Mouse (Mus musculus) layer of hippocampus, postnatal 14 days (tissue): ENCODE data around the gene Hoxa2. TPM values are rescaled to one million over a fixed set of nuclear protein-coding genes. Genes with fewer than 3 reads are reported as not detected.
A peak's percentile ranks its signal among the peaks of the same experiment; 100 is the strongest.

Experiments
- DNase-seq, 2 experiments: peaks; one replicate each; pipeline ENCODE4 v3.0.0; 2021 to 2022; ENCODE audit warnings: low spot score in 2 of 2, mixed read lengths in 1 of 2
- long read RNA-seq, 2 experiments: library from polyadenylated mRNA; stranded (forward); transcript quantifications; one replicate each; pipeline ENCODE4 v2.0.0; 2021
- total RNA-seq, 2 experiments: library from RNA; stranded (reverse); gene quantifications; 2 replicates each; pipeline ENCODE4 v1.2.3; 2021

Hoxa2 gene
- total RNA-seq, result not detected
- long read RNA-seq, experiment 1, result 0 reads
- long read RNA-seq, experiment 2, result 0 reads

DNA sequence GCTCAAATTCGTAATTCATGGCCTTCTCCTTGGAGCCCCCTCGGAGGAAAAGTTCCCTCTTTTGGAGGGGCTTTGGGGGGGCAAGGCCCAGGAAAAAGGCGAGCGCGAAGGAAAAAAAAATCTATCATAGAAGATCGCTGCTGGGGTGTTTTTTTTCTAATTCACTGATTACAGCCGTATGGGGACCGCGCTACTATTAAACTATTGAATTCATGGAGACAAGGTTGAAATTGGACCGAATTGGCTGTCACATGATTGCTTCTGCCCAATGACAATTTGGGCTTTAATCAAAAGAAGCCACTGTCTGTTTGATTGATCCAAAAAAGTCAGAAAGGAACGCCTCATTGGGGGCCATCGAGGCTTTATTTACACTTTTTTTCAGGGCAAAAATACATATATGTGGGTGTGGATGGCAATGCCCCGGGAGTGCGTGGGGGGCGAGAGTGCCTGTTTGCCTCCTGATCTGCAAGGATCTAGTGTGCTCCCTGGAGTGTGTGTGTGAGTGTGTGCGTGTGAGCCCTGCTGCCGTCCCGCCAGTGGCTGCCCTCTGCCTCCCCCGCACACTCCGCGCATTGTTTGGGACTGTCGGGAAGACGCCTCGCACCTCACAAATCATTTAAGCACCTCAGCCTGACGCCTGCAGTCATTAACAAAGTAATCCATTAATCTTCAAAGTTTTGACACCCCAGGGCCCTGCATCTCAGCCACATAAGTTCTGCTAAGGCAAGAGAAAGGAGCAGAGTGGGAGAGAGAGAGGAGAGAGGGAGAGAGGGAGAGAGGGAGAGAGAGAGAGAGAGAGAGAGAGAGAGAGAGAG lies at the start of gene Hoxa2:
TSS of gene Hoxa2 (minus strand) at position 206 of the 815 bp plus-strand sequence.
- DNase-seq, result no peak

DNA sequence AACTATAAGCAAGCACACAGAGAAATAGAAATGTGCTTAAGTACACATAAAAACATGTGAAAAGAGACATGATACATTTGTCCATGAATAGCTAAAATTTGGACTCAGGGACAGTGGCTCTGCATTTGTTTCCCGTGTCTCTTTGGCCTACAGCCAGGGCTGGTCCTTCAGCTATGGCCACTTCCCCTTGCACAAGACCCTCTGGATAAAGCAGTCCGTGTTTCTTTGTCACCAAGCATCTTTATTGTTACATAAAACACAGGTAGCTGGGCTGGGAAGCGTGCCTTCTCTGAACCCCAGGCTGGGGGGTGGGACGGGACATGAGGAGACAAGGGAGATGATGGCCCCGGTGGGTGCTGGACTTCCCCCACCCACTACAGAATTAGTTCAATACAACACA lies 49.6 kb upstream of the Hoxa2 start:
- DNase-seq, result no peak

- no peak for DNase-seq
Measured at GRCm38 (mm10) chr6:52213119-52213986, 48.7 kb upstream of the Hoxa2 start, which contains the start of the genes Hoxa3 and Gm28308. Gene Hoxa3 (minus strand): TSS chr6:52213336. Gene Gm28308 (minus strand): TSS chr6:52213339.

DNA sequence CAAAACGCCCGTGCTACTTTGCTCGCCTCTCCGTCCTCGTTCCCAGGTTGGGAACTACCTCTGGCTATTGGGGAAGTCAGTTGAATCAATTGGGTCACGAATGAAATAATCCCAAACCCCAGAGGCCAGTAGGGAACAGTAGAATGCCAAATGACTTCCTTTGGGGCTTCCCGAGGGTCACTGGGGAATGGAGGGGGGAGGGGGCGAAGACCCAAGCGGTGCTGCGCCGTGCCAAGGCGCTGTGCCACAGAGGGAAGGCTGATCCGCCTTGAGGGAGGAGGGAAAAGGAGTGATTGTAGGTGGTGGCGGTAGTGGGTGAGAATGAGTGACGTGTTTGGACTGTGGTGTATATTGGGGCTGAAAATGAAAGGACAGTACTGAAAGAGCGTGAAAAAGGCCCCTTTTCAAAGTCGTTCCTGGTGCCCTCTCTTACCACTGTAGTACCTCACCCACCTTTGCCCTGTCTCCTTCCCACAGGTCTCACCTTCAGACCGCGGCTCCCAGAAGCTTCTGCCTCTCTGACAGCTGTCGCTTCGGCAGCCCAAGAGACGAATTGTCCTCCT lies 48.0 kb upstream of the Hoxa2 start:
- no peak for DNase-seq

DNA sequence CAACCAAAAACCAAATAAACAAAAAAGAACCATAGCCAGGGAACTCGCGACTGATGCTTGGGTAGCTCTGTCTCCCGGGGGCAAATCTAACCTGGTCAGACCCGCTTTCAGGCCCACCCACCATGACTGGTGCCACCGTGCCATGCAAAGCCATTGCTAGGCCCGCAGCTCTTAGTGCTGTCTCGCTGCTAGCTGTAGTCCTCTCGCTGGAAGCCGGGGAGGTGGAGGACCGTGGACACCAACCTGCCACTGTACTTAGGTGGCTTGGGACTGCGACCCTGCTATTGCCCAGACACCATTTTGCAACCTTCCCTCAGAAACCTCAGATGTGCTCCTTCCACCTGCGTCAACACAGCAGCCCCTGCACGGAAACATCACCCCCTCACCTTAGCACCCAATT lies 47.3 kb upstream of the Hoxa2 start:
- DNase-seq, result no peak

GRCm38 (mm10) chr6:52211170-52211935 lies 46.7 kb upstream of the Hoxa2 start:
- DNase-seq, result peak in 1 of 2 experiments; percentile 60

DNA sequence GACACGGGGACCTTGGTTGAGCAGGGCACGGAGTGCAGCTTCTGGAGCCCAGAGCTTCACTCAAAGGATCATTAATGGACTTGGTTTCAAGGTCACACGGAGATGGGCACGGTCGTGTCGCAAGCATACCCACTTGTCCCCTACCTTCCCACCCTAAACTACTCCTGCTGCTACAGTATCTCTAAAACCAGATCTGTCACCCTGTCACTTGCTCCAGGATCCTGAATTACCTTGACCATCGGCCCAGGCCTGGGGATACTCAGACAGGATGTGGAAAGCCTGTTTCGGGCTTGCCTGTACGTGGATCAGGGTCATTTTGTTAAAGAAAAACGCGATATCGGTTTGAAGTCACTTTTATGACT lies 45.0 kb upstream of the Hoxa2 start:
- no peak for DNase-seq

- no peak for DNase-seq
Measured at GRCm38 (mm10) chr6:52208868-52209684, 44.4 kb upstream of the Hoxa2 start.

DNA sequence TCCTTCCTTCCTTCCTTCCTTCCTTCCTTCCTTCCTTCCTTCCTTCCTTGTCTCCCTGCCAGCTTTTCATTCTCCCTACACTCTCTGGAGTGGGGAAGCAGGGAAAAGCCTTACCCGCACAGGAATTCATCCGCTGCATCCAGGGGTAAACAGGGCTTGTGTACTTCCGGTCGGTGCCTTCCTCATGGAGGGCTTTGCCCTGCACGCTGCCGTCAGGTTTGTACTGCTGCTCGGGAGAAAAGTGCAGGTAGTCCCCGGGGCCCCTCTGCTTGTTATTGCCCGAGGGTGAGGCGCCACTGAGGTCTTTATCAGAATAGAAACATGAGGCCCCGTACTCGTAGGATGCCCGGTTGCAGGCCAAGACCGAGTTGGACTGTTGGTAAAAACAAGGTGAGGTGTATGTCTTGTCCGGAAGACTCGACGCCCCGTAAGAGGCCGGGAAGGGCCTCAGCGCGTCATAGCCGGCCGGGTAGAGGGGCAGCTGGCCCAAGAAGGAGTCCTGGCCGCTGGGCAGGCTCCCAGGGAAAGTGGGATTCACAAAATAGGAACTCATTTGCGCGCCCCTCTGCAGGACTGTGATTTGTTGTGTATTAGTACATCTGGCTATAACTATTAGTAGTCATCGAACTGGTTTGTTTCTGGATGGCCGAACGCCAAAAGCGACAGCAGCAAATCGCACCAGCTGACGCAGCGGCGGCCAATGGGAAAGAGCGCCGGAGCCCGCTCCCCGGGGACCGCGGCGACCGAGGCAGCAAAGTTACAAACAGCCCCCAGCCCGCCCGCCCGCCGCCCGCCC lies 43.6 kb upstream of the Hoxa2 start, which contains the start of gene Hoxa6:
TSS of gene Hoxa6 (minus strand) at position 651 of the 796 bp plus-strand sequence.
- no peak for DNase-seq

- no peak for DNase-seq
Measured at GRCm38 (mm10) chr6:52207684-52207976, 43.0 kb upstream of the Hoxa2 start.

GRCm38 (mm10) chr6:52206882-52207683 lies 42.5 kb upstream of the Hoxa2 start:
- DNase-seq, result no peak

DNA sequence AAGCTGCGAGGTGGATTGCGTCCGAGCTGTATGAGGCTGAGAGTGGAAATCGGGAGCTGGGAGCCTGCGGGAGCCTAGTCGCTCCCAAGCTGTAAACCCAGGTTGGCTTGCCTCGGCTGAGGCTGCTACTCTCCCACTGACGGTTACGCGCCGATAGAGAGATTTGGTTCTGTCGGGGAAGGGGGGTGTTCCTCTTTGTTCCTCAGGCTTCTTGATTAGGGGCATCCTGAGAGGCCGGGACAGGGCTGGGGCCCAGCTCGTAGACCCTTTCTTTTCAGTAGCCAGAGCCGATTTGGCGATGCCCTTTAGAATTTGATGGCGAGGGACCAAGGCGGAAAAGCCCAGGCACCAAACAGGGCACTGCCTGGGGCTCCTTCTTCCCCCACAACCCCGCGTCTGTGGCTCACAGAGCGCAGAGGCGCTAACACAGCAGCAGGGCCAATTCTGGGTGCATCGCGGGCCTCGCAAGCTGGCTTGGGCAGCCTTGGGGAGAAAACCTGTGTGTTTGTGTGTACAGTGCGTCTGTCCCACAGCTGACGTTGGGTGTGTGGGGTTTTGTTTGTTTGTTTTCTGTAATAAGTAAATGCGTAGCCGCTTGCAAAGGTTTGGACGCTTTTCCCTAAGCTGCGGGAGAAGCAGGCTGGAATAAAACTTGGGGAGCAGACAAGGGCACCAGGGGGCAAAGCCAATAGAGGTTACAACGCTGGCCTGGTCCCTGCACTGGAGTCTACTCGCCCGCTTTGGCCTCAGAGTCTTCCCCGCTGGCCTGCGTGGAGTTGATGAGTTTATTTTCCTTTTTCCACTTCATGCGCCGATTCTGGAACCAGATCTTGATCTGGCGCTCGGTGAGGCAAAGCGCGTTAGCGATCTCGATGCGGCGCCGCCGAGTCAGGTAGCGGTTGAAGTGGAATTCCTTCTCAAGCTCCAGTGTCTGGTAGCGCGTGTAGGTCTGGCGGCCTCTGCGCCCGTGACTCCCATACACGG lies 41.3 kb upstream of the Hoxa2 start:
- no peak for DNase-seq

GRCm38 (mm10) chr6:52205221-52205620 lies 40.6 kb upstream of the Hoxa2 start:
- no peak for DNase-seq

DNA sequence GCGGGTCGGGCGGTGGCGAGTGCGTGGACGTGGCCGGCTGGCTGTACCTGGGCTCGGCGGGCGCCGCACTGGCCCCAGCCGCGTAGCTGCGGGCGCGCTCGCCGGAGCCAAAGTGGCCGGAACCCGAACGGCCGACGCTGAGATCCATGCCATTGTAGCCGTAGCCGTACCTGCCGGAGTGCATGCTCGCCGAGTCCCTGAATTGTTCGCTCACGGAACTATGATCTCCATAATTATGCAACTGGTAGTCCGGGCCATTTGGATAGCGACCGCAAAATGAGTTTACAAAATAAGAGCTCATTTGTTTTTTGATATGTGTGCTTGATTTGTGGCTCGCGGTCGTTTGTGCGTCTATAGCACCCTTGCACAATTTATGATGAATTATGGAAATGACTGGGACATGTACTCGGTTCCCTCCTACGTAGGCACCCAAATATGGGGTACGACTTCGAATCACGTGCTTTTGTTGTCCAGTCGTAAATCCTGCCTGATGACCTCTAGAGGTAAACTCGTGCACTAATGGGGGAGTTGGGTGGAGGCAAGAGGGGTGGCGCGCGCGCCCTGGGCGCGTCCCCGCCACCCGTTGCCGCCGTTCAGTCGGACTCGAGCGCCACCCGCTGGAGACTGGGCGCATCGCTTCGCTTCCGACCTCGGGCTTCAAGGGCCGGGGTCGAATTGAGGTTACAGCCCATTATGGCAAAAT lies 39.6 kb upstream of the Hoxa2 start, which contains the start of gene Hoxa5:
TSS of gene Hoxa5 (minus strand) at position 538 of the 703 bp plus-strand sequence.
- DNase-seq, result no peak

DNA sequence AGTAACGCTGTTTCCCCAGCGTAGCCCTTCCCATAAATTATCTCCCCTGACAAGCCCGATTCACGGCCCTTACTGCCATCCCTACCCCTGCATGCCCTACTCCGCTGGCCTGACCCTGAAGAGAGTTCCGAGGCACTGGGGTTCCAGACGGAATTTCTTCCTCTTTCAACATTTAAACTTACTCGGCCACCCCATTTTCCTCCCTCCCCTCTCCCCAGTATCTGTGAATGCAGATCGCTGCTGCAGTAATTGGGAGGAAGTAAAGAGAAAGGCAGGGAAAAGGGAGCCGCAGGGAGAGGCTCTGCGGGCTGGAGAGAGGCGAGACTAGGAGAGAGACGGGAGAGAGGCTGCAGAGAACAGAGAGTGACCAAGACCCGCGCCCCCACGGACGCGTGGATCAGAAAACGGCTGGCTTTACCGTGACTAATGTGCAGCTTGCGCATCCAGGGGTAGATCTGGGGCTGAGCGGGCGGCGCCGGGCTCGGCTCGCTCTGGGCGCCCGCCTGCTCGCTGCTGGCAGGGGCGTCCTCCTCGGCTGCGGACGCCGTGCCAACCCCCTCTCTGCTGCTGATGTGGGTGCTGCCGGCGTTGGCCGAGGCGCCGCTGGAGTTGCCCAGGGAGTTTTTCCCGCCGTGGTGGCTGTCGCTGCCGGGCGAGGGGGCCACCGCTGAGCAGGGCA lies 38.9 kb upstream of the Hoxa2 start:
- no peak for DNase-seq

- DNase-seq, result no peak
Measured at GRCm38 (mm10) chr6:52203121-52203370, 38.4 kb upstream of the Hoxa2 start.
